Mouse (Mus musculus) T-helper 2 cell (primary cell): ENCODE results near the gene Fam213b.

Experiments used
- in situ Hi-C: fragments of 300-600 bp; cut with MboI, MseI; formaldehyde crosslinking; loops from one replicate; pipeline ENCODE4 v1.15.1; 2025; ENCODE audit warnings: high pct_unique_total_duplicates

The Fam213b gene

GRCm38 (mm10) chr4:154898506-154899446 lies at the start of gene Fam213b:
Gene Fam213b, minus strand, starts transcription at chr4:154899135.
- in situ Hi-C loops: no loop called here

- in situ Hi-C loops: loop anchor here (25.0 kb wide), 1 partner anchor 1511 kb away; no protein-coding TSS in a partner anchor
Measured at GRCm38 (mm10) chr4:154948066-154948939, 49.4 kb upstream of the Fam213b start.

GRCm38 (mm10) chr4:154946319-154946718 lies 47.4 kb upstream of the Fam213b start:
- in situ Hi-C loops: loop anchor here (25.0 kb wide), 1 partner anchor 1509 kb away; no protein-coding TSS in a partner anchor

GRCm38 (mm10) chr4:154944121-154944590 lies 45.2 kb upstream of the Fam213b start:
- in situ Hi-C loops: loop anchor here (25.0 kb wide), 1 partner anchor 1507 kb away; no protein-coding TSS in a partner anchor

- in situ Hi-C loops: loop anchor here (25.0 kb wide), 1 partner anchor 1506 kb away; no protein-coding TSS in a partner anchor
Measured at GRCm38 (mm10) chr4:154943323-154944039, 44.5 kb upstream of the Fam213b start.

- in situ Hi-C loops: loop anchor here (25.0 kb wide), 1 partner anchor 1505 kb away; no protein-coding TSS in a partner anchor
Measured at GRCm38 (mm10) chr4:154942632-154943322, 43.8 kb upstream of the Fam213b start.

GRCm38 (mm10) chr4:154941831-154942230 lies 42.9 kb upstream of the Fam213b start:
- in situ Hi-C loops: loop anchor here (25.0 kb wide), 1 partner anchor 1505 kb away; no protein-coding TSS in a partner anchor

GRCm38 (mm10) chr4:154940156-154940555 lies 41.2 kb upstream of the Fam213b start:
- in situ Hi-C loops: loop anchor here (25.0 kb wide), 1 partner anchor 1503 kb away; no protein-coding TSS in a partner anchor

GRCm38 (mm10) chr4:154937746-154938145 lies 38.8 kb upstream of the Fam213b start:
- in situ Hi-C loops: loop anchor here (25.0 kb wide), 1 partner anchor 1500 kb away; no protein-coding TSS in a partner anchor

- in situ Hi-C loops: loop anchor here (25.0 kb wide), 1 partner anchor 1499 kb away; no protein-coding TSS in a partner anchor
Measured at GRCm38 (mm10) chr4:154936542-154937255, 37.8 kb upstream of the Fam213b start.

GRCm38 (mm10) chr4:154935788-154936187 lies 36.9 kb upstream of the Fam213b start:
- in situ Hi-C loops: loop anchor here (25.0 kb wide), 1 partner anchor 1498 kb away; no protein-coding TSS in a partner anchor

GRCm38 (mm10) chr4:154934800-154935199 lies 35.9 kb upstream of the Fam213b start:
- in situ Hi-C loops: loop anchor here (25.0 kb wide), 1 partner anchor 1497 kb away; no protein-coding TSS in a partner anchor

- in situ Hi-C loops: loop anchor here (25.0 kb wide), 1 partner anchor 1496 kb away; no protein-coding TSS in a partner anchor
Measured at GRCm38 (mm10) chr4:154933306-154933907, 34.5 kb upstream of the Fam213b start.

- in situ Hi-C loops: loop anchor here (10.0 to 25.0 kb wide), 2 partner anchors 304 to 1492 kb away; no protein-coding TSS in a partner anchor
Measured at GRCm38 (mm10) chr4:154929088-154929660, 30.2 kb upstream of the Fam213b start.

- in situ Hi-C loops: loop anchor here (10.0 to 25.0 kb wide), 2 partner anchors 304 to 1491 kb away; no protein-coding TSS in a partner anchor
Measured at GRCm38 (mm10) chr4:154928395-154929087, 29.6 kb upstream of the Fam213b start, which contains the start of gene Tnfrsf14. Gene Tnfrsf14, minus strand, starts transcription at chr4:154928563.

- in situ Hi-C loops: loop anchor here (10.0 to 25.0 kb wide), 2 partner anchors 303 to 1491 kb away; no protein-coding TSS in a partner anchor
Measured at GRCm38 (mm10) chr4:154927899-154928337, 29.0 kb upstream of the Fam213b start.
